Mouse (Mus musculus): ENCODE measurements around the gene Hist1h2bq.
"Not testable (repeated sequence)": the region's sequence is repeated elsewhere in the genome, so short reads cannot be mapped to it uniquely, and the experiment has no call there.

DNA sequence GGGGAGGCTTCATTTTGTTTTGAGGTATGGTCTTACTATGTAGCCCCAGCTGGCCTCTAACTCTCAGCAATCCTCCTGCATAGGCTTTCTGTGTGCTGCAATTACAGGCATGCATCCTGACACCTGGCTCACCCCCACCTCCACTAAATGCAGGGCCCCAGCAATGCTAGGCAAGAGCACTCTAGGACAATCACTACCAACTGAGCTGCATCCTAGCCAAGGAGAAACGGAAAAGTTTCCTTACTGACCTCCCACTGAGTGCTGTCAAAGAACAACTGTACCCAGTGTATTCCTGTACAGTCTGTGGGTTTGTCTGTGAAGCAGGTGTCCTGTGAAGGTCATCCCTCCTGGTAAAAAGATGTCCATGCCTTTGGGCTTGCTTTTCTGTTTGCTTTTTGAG lies 40.7 kb upstream of the Hist1h2bq start:
- not testable (repeated sequence) for TF ChIP-seq POLR2A (IDR thresholded peaks at IDR 0.05; ENCODE audit: insufficient read depth, low read length); CTCF (IDR thresholded peaks at IDR 0.05; ENCODE audit: low read depth, low read length)
